Mouse (Mus musculus) adrenal gland, postnatal 4 days (tissue): Measurements from ENCODE around the gene Gm49337. TPM values are rescaled to one million over a fixed set of nuclear protein-coding genes. Genes with fewer than 3 reads are reported as not detected.

Experiments
- DNase-seq, 2 experiments: peaks; one replicate each; pipeline ENCODE4 v3.0.0; 2021 to 2022; ENCODE audit warnings: low spot score in 2 of 2, mixed read lengths in 2 of 2
- total RNA-seq, 2 experiments: library from RNA; stranded (reverse); gene quantifications; 2 replicates each; pipeline ENCODE4 v1.2.3; 2021

Gene Gm49337
- total RNA-seq, 2 experiments from 2014 or later = not detected

DNA sequence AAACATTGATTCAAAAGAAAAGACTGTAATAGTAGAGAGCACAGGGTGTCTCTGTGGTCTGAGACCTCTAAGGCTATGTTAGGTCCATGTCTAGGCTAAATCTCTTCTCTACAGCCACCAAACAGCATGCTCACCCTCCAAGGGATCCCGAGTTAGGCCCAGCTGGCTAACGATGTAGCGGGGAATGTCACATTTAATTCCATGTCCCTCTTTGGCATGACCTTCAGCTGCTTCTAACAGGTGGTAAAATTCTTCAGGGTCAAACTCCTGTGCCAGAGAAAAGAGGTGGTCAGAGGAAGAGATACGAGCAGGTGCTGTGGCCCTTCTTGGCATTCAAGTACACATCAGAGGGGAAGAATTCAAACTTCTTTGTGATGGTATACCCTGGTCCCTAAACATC lies 144.4 kb downstream of the Gm49337 start:
- DNase-seq = no peak

DNA sequence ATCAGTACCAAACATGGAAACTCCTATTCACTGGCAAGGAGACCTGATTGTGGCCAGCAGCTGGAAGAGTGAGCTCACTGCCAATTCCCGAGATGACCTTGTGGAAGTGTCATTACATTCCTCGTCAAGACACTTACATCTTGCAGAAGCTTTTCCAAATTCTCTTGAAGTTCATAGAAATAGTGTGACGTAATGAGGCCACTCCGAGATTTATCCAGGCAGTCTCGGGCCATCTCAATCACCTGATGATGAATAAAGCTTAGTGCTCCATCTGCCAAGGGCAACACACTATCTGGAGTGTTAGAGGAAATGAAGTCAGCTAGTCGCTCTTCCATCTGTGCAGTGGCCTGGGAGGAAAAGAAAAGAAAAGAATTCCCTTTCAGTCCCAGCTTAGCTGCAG lies 148.9 kb downstream of the Gm49337 start:
- no peak for DNase-seq

DNA sequence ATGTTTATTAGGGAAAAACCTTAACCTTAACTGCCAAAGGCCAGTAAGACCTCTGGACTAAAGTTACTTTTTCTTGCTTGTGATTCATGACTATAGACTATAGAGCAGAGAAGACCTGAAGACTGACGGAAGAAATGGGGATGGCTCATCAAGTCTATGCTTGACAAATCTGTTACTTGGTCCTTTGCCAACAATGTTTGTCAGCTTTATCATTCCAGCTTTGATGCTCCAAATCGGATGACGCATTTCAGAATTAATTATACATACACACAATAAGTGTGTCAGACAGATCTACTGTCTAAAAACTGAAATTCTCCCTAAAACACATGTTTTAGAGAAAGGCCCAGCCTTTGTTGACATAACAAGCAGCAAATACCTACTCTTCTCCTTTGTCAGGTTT lies 156.1 kb downstream of the Gm49337 start:
- DNase-seq = no peak

DNA sequence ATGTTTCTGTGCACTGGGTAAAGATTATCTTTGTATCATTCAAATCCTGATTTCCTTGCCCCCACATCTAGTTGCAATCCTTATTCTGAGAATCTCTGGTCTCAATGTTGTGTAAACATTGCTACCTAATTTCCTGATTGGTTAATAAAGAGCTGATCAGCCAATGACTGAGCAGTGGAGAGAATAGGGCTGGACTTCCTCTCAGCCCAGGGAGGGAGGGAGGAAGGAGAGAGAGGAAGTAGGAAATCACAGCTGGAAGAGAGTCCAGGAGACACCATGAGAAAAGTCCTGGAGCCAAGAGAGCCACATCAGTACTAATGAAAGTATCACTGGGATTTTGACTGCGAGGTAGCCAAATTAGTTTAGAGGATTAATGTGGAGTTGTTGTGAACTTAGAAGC lies 163.1 kb downstream of the Gm49337 start:
- no peak for DNase-seq

DNA sequence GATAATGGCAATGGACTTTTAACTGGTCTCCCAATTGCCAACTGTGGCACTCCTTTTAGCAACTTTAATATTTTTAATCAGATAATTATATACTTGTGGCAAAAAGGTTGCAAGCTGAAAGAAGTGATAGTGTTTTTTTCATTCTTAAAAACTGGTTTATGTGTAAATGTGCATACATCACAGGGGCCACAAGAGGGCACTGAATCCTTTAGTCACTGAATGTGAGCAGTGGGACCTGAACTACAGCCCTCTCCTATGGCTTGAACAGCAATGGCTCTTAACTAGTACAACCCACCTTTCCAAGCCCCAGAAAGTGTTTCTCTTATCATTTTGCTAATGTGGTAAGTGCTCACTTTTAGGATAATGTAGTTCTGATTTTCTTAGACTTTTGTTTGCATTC lies 168.9 kb downstream of the Gm49337 start:
- peak; percentile 15 to 18 for DNase-seq

Other genes with a start within 250 kb of the Gm49337 start
- gene Dmbx1, start 233.5 kb upstream of the Gm49337 start, total RNA-seq = not detected
- 10 to 100 TPM in 1 of 2 experiments, 1 to 10 TPM in 1; 10.0 to 10.3 TPM for gene Faah, start 155.5 kb upstream of the Gm49337 start, total RNA-seq
- gene Nsun4, start 119.5 kb upstream of the Gm49337 start, total RNA-seq = 10 to 100 TPM; 27.8 to 28.7 TPM
- 100 to 1,000 TPM; 468 to 515 TPM for gene Uqcrh, start 98.3 kb upstream of the Gm49337 start, total RNA-seq
- gene Lrrc41, start 98.1 kb upstream of the Gm49337 start, total RNA-seq = 10 to 100 TPM; 70.4 to 74.7 TPM
- gene Rad54l, start 49.7 kb upstream of the Gm49337 start, total RNA-seq = 10 to 100 TPM; 12.1 to 12.3 TPM
- gene Pomgnt1, start 49.5 kb upstream of the Gm49337 start, total RNA-seq = 10 to 100 TPM; 65.6 to 66.7 TPM
- gene Lurap1, start 22.0 kb upstream of the Gm49337 start, total RNA-seq = 1 to 10 TPM; 6.8 to 7.5 TPM
- gene Tspan1, start 5.8 kb upstream of the Gm49337 start, total RNA-seq = 1 to 10 TPM in 1 of 2 experiments, under 1 TPM in 1; 0.17 to 1.6 TPM
- not detected for gene 1700042G07Rik, start within 50 bp of the Gm49337 start, total RNA-seq
- 10 to 100 TPM; 16.7 to 19.7 TPM for gene Pik3r3, start 48.2 kb downstream of the Gm49337 start, total RNA-seq